Mouse (Mus musculus): ENCODE measurements at regions not wholly inside any gene's neighbourhood (a gene's known extent, or its start where the extent isn't known, plus 50 kb on each side); places are given as distances from the start of the nearest gene placed in this dataset.

DNA sequence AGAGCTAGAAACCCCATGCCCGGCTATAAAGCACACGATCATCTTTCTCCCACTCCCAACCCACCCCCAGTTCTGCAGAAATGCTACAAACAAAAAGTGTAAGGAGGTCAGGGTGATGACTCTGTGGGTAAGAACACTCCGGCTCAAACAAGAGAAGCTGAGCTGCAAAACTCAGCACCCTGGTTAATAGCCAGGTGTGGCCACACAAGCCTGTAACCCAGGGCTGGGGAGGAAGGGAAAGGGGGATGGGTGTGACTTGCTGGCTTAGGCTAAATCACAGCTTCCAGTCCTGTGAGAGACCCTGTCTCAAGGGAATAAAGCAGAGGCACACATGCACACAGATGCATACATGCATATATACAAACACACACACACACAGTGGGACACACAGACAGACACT is 96.6 kb upstream of the Klf3 start:
- TF ChIP-seq POLR2A (IDR thresholded peaks at IDR 0.05; ENCODE audit: extremely low read depth, insufficient read depth, low read length): no peak
- TF ChIP-seq CTCF (IDR thresholded peaks at IDR 0.05; ENCODE audit: extremely low read depth, insufficient read depth, low read length): no peak
